Mouse (Mus musculus): ENCODE results near the gene Npnt. TPM values are rescaled to one million over a fixed set of nuclear protein-coding genes. Genes with fewer than 3 reads are reported as not detected.

Npnt gene
- polyA plus RNA-seq, 1 experiment: 110 TPM

- Histone ChIP-seq H3K4me3 (ENCODE audit: insufficient read depth, poor library complexity, severe bottlenecking) (no peak overlapping the region), H3K79me3 (ENCODE audit: low read depth) (no peaks in the 10 kb centered on the region), H3K79me2 (ENCODE audit: control insufficient read depth, insufficient read depth) (no peaks in the 10 kb centered on the region), H3ac (ENCODE audit: control insufficient read depth, insufficient read length, low read depth) (no peak overlapping the region), H3K36me3 (ENCODE audit: control insufficient read depth, insufficient read depth) (no peaks in the 10 kb centered on the region), H3K27me3 (ENCODE audit: control insufficient read depth, insufficient read depth, insufficient read length) (no peaks in the 10 kb centered on the region)
- peak; percentile 95 for TF ChIP-seq MYOD1 (IDR thresholded peaks at IDR 0.05; ENCODE audit: control insufficient read depth, insufficient read length, low read depth)
- no peak for TF ChIP-seq CEBPB (IDR thresholded peaks at IDR 0.05; ENCODE audit: low read depth)
These were observed 12.7 kb upstream of the Npnt start for GRCm38 (mm10) chr3:132962631-132963361.

GRCm38 (mm10) chr3:132950529-132950880 is 414 bp upstream of the Npnt start:
- no peaks in the 10 kb centered on the region for H3K27me3 ChIP-seq (ENCODE audit: control insufficient read depth, insufficient read depth, insufficient read length)
- H3K4me3 ChIP-seq (ENCODE audit: insufficient read depth, poor library complexity, severe bottlenecking): peak overlapping the region; percentile 52
- TF ChIP-seq MAX (IDR thresholded peaks at IDR 0.05): no peak
- TF ChIP-seq MYOG (IDR thresholded peaks at IDR 0.05; ENCODE audit: control insufficient read depth, extremely low read depth, insufficient read length): no peak
- no peak for TF ChIP-seq MYOD1 (IDR thresholded peaks at IDR 0.05; ENCODE audit: control insufficient read depth, insufficient read length, low read depth)
- TF ChIP-seq CEBPB (IDR thresholded peaks at IDR 0.05; ENCODE audit: low read depth): no peak
- TF ChIP-seq CTCF (IDR thresholded peaks at IDR 0.05; ENCODE audit: control insufficient read depth, insufficient read depth, insufficient read length): no peak
- no peak for TF ChIP-seq FOSL1 (IDR thresholded peaks at IDR 0.05; ENCODE audit: insufficient read depth, low read length, poor library complexity, severe bottlenecking)
- peak overlapping the region; percentile 48 for H3ac ChIP-seq (ENCODE audit: control insufficient read depth, insufficient read length, low read depth)
- H3K36me3 ChIP-seq (ENCODE audit: control insufficient read depth, insufficient read depth): peaks cover 13% of the 10 kb centered on the region
- H3K79me3 ChIP-seq (ENCODE audit: low read depth): peaks cover 2% of the 10 kb centered on the region
- peaks cover 27% of the 10 kb centered on the region for H3K79me2 ChIP-seq (ENCODE audit: control insufficient read depth, insufficient read depth)

- peaks cover 27% of the 10 kb centered on the region for H3K79me2 ChIP-seq (ENCODE audit: control insufficient read depth, insufficient read depth)
- H3K79me3 ChIP-seq (ENCODE audit: low read depth): peaks cover 2% of the 10 kb centered on the region
- TF ChIP-seq USF1 (IDR thresholded peaks at IDR 0.05; ENCODE audit: low read depth) (no peak), MAX (IDR thresholded peaks at IDR 0.05) (no peak), FOSL1 (IDR thresholded peaks at IDR 0.05; ENCODE audit: insufficient read depth, low read length, poor library complexity, severe bottlenecking) (no peak), MYOG (IDR thresholded peaks at IDR 0.05; ENCODE audit: control insufficient read depth, extremely low read depth, insufficient read length) (no peak), CTCF (IDR thresholded peaks at IDR 0.05; ENCODE audit: control insufficient read depth, insufficient read depth, insufficient read length) (no peak), MYOD1 (IDR thresholded peaks at IDR 0.05; ENCODE audit: control insufficient read depth, insufficient read length, low read depth) (no peak), CEBPB (IDR thresholded peaks at IDR 0.05; ENCODE audit: low read depth) (no peak)
- H3K27me3 ChIP-seq (ENCODE audit: control insufficient read depth, insufficient read depth, insufficient read length): no peaks in the 10 kb centered on the region
- H3K36me3 ChIP-seq (ENCODE audit: control insufficient read depth, insufficient read depth): peaks cover 13% of the 10 kb centered on the region
- H3ac ChIP-seq (ENCODE audit: control insufficient read depth, insufficient read length, low read depth): peak overlapping the region; percentile 92
- H3K4me3 ChIP-seq (ENCODE audit: insufficient read depth, poor library complexity, severe bottlenecking): peak overlapping the region; percentile 52
These were observed 706 bp downstream of the Npnt start for GRCm38 (mm10) chr3:132949380-132949790.

- Histone ChIP-seq H3ac (ENCODE audit: control insufficient read depth, insufficient read length, low read depth) (peak overlapping the region; percentile 52), H3K4me3 (ENCODE audit: insufficient read depth, poor library complexity, severe bottlenecking) (no peak overlapping the region), H3K79me3 (ENCODE audit: low read depth) (peaks cover 2% of the 10 kb centered on the region), H3K36me3 (ENCODE audit: control insufficient read depth, insufficient read depth) (peaks cover 13% of the 10 kb centered on the region), H3K79me2 (ENCODE audit: control insufficient read depth, insufficient read depth) (peaks cover 27% of the 10 kb centered on the region), H3K27me3 (ENCODE audit: control insufficient read depth, insufficient read depth, insufficient read length) (no peaks in the 10 kb centered on the region)
- no peak for TF ChIP-seq CEBPB (IDR thresholded peaks at IDR 0.05; ENCODE audit: low read depth)
- TF ChIP-seq FOSL1 (IDR thresholded peaks at IDR 0.05; ENCODE audit: insufficient read depth, low read length, poor library complexity, severe bottlenecking): no peak
- TF ChIP-seq CTCF (IDR thresholded peaks at IDR 0.05; ENCODE audit: control insufficient read depth, insufficient read depth, insufficient read length): no peak
- TF ChIP-seq MYOD1 (IDR thresholded peaks at IDR 0.05; ENCODE audit: control insufficient read depth, insufficient read length, low read depth): no peak
- TF ChIP-seq MYOG (IDR thresholded peaks at IDR 0.05; ENCODE audit: control insufficient read depth, extremely low read depth, insufficient read length): no peak
- no peak for TF ChIP-seq MAX (IDR thresholded peaks at IDR 0.05)
- no peak for TF ChIP-seq USF1 (IDR thresholded peaks at IDR 0.05; ENCODE audit: low read depth)
These were observed 1.7 kb downstream of the Npnt start for GRCm38 (mm10) chr3:132948298-132948795.

GRCm38 (mm10) chr3:132946086-132946485 is 4.0 kb downstream of the Npnt start:
- Histone ChIP-seq H3K27me3 (ENCODE audit: control insufficient read depth, insufficient read depth, insufficient read length) (no peaks in the 10 kb centered on the region), H3K36me3 (ENCODE audit: control insufficient read depth, insufficient read depth) (peaks cover 13% of the 10 kb centered on the region), H3K79me2 (ENCODE audit: control insufficient read depth, insufficient read depth) (peaks cover 27% of the 10 kb centered on the region), H3ac (ENCODE audit: control insufficient read depth, insufficient read length, low read depth) (no peak overlapping the region), H3K4me3 (ENCODE audit: insufficient read depth, poor library complexity, severe bottlenecking) (no peak overlapping the region), H3K79me3 (ENCODE audit: low read depth) (peaks cover 2% of the 10 kb centered on the region)
- TF ChIP-seq CEBPB (IDR thresholded peaks at IDR 0.05; ENCODE audit: low read depth): no peak
- no peak for TF ChIP-seq CTCF (IDR thresholded peaks at IDR 0.05; ENCODE audit: control insufficient read depth, insufficient read depth, insufficient read length)
- no peak for TF ChIP-seq USF1 (IDR thresholded peaks at IDR 0.05; ENCODE audit: low read depth)
- TF ChIP-seq FOSL1 (IDR thresholded peaks at IDR 0.05; ENCODE audit: insufficient read depth, low read length, poor library complexity, severe bottlenecking): no peak
- no peak for TF ChIP-seq MYOD1 (IDR thresholded peaks at IDR 0.05; ENCODE audit: control insufficient read depth, insufficient read length, low read depth)
- no peak for TF ChIP-seq MAX (IDR thresholded peaks at IDR 0.05)

GRCm38 (mm10) chr3:132945669-132946068 is 4.4 kb downstream of the Npnt start:
- Histone ChIP-seq H3K27me3 (ENCODE audit: control insufficient read depth, insufficient read depth, insufficient read length) (no peaks in the 10 kb centered on the region), H3K4me3 (ENCODE audit: insufficient read depth, poor library complexity, severe bottlenecking) (no peak overlapping the region), H3K36me3 (ENCODE audit: control insufficient read depth, insufficient read depth) (peaks cover 13% of the 10 kb centered on the region), H3ac (ENCODE audit: control insufficient read depth, insufficient read length, low read depth) (no peak overlapping the region), H3K79me2 (ENCODE audit: control insufficient read depth, insufficient read depth) (peaks cover 27% of the 10 kb centered on the region), H3K79me3 (ENCODE audit: low read depth) (peaks cover 2% of the 10 kb centered on the region)
- TF ChIP-seq CTCF (IDR thresholded peaks at IDR 0.05; ENCODE audit: control insufficient read depth, insufficient read depth, insufficient read length): no peak
- TF ChIP-seq FOSL1 (IDR thresholded peaks at IDR 0.05; ENCODE audit: insufficient read depth, low read length, poor library complexity, severe bottlenecking): no peak
- TF ChIP-seq MYOG (IDR thresholded peaks at IDR 0.05; ENCODE audit: control insufficient read depth, extremely low read depth, insufficient read length): no peak
- TF ChIP-seq CEBPB (IDR thresholded peaks at IDR 0.05; ENCODE audit: low read depth): no peak
- no peak for TF ChIP-seq MAX (IDR thresholded peaks at IDR 0.05)
- no peak for TF ChIP-seq MYOD1 (IDR thresholded peaks at IDR 0.05; ENCODE audit: control insufficient read depth, insufficient read length, low read depth)
- TF ChIP-seq USF1 (IDR thresholded peaks at IDR 0.05; ENCODE audit: low read depth): no peak

Measured in C2C12 (cell line).